Mouse (Mus musculus): ENCODE data around the gene Wdr59. TPM values are rescaled to one million over a fixed set of nuclear protein-coding genes. Genes with fewer than 3 reads are reported as not detected.

Wdr59 gene
- polyA plus RNA-seq, 2 experiments = 1.1 to 2.8 TPM

DNA sequence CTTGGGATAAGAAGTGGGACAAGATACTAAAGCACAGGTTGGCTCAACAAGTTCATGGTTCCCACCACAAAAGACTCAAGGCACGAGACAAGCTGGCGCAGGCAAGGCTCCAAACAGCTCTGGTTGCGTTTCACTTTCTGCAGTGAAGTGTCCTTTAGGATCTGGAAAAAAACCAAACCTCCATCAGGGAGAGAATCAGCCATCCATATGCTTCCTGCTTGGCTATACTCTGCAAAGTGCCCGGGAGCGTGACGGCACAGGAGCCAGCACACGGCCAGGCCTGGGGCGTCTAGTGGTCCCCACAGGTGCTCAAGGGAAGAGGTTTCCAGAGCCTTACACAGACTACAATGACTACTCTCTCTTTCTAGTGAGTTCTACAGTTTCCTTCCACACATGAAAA is 41.2 kb downstream of the Wdr59 start:
- Histone ChIP-seq H3K4me1 (replicated peaks; ENCODE audit: control insufficient read depth in 2 of 2, insufficient read depth in 2 of 2, low read length in 1 of 2) (no peaks in the 10 kb centered on the region), H3K4me3 (ENCODE audit: insufficient read depth in 1 of 2, low read depth in 2 of 2, low read length in 2 of 2) (no peak overlapping the region), H3K27ac (no peak overlapping the region), H3K4me2 (ENCODE audit: low read depth) (no peak overlapping the region), H3K27me3 (ENCODE audit: control insufficient read depth, insufficient read depth, low read length) (no peaks in the 10 kb centered on the region), H3K9me3 (ENCODE audit: control insufficient read depth, low read length) (no peaks in the 10 kb centered on the region), H3K36me3 (replicated peaks; ENCODE audit: control insufficient read depth, insufficient read depth, low read depth) (peaks cover 3% of the 10 kb centered on the region), H3K9ac (replicated peaks) (no peak overlapping the region)
- no peak for ATAC-seq (ENCODE audit: insufficient read depth)
- WGBS (ENCODE audit: insufficient replicate concordance) = 87% methylated on average over 8 of the region's 8 CpGs
- TF ChIP-seq EP300 (IDR thresholded peaks at IDR 0.05; ENCODE audit: low read depth) (no peak), CTCF (IDR thresholded peaks at IDR 0.05; ENCODE audit: low read depth) (no peak)
- no peak for DNase-seq (ENCODE audit: low read depth in 3 of 3, low spot score in 3 of 3)

DNA sequence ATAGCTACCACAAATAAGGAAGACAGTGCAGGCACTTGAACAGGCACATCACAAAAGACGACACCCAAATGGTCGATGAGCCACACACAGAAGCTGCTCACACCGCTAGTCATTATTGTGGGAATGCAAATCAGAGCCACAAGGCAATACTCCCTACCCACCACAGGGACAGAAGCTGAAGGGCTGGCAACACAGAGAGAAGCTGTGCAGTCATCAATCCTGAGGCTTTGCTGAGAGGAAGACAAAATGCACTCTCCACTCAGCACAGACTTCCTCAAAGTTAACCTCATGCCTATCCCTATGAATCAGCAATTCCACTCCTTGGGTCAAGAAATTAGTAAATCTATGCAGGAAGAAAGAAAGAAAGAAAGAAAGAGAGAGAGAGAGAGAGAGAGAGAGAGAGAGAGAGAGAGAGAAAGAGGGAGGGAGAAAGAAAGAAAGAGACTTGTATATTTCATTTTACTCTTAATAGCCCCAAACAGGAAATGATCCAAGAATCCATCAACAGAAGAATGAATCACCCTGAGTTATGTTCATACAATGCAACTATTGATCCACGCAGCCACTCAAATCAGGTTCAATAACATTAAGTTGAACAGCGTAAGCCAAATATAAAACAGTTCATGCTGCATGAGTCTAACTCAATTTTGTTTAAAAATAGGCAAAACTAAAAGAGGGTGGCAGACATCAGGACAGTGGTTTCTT is 44.0 kb downstream of the Wdr59 start:
- no peak overlapping the region for H3K4me3 ChIP-seq (ENCODE audit: insufficient read depth in 1 of 2, low read depth in 2 of 2, low read length in 2 of 2)
- WGBS (ENCODE audit: insufficient replicate concordance) = 68% methylated on average over 5 of the region's 5 CpGs
- ATAC-seq (ENCODE audit: insufficient read depth) (no peak), DNase-seq (ENCODE audit: low read depth in 3 of 3, low spot score in 3 of 3) (no peak)
- no peak for TF ChIP-seq CTCF (IDR thresholded peaks at IDR 0.05; ENCODE audit: low read depth)
- no peak for TF ChIP-seq EP300 (IDR thresholded peaks at IDR 0.05; ENCODE audit: low read depth)
- H3K27ac ChIP-seq = no peak overlapping the region
- no peak overlapping the region for H3K4me2 ChIP-seq (ENCODE audit: low read depth)
- H3K36me3 ChIP-seq (replicated peaks; ENCODE audit: control insufficient read depth, insufficient read depth, low read depth) = no peaks in the 10 kb centered on the region; the same call in none of the 2 replicates
- H3K9me3 ChIP-seq (ENCODE audit: control insufficient read depth, low read length) = no peaks in the 10 kb centered on the region
- H3K27me3 ChIP-seq (ENCODE audit: control insufficient read depth, insufficient read depth, low read length) = no peaks in the 10 kb centered on the region
- no peaks in the 10 kb centered on the region for H3K4me1 ChIP-seq (replicated peaks; ENCODE audit: control insufficient read depth in 2 of 2, insufficient read depth in 2 of 2, low read length in 1 of 2)
- H3K9ac ChIP-seq (replicated peaks) = no peak overlapping the region

- H3K4me2 ChIP-seq (ENCODE audit: low read depth) = no peak overlapping the region
These were observed 50.3 kb downstream of the Wdr59 start for GRCm38 (mm10) chr8:111471526-111472081.

GRCm38 (mm10) chr8:111469013-111469412 is 52.9 kb downstream of the Wdr59 start:
- no peak for DNase-seq (ENCODE audit: low read depth in 3 of 3, low spot score in 3 of 3)
- TF ChIP-seq EP300 (IDR thresholded peaks at IDR 0.05; ENCODE audit: low read depth) = no peak
- TF ChIP-seq CTCF (IDR thresholded peaks at IDR 0.05; ENCODE audit: low read depth) = no peak
- no peak overlapping the region for H3K4me3 ChIP-seq (ENCODE audit: insufficient read depth in 1 of 2, low read depth in 2 of 2, low read length in 2 of 2)
- no peak for ATAC-seq (ENCODE audit: insufficient read depth)
- no peaks in the 10 kb centered on the region for H3K9me3 ChIP-seq (ENCODE audit: control insufficient read depth, low read length)
- no peaks in the 10 kb centered on the region for H3K36me3 ChIP-seq (replicated peaks; ENCODE audit: control insufficient read depth, insufficient read depth, low read depth)
- no peaks in the 10 kb centered on the region for H3K27me3 ChIP-seq (ENCODE audit: control insufficient read depth, insufficient read depth, low read length)
- no peak overlapping the region for H3K27ac ChIP-seq
- no peaks in the 10 kb centered on the region for H3K4me1 ChIP-seq (replicated peaks; ENCODE audit: control insufficient read depth in 2 of 2, insufficient read depth in 2 of 2, low read length in 1 of 2)
- H3K9ac ChIP-seq (replicated peaks) = no peak overlapping the region
- no peak overlapping the region for H3K4me2 ChIP-seq (ENCODE audit: low read depth)
- 73% methylated on average over 6 of the region's 6 CpGs for WGBS (ENCODE audit: insufficient replicate concordance)

More at GRCm38 (mm10) chr8:111471526-111472081, 50.3 kb downstream of the Wdr59 start:
- no peak overlapping the region for H3K9ac ChIP-seq (replicated peaks)
- ATAC-seq (ENCODE audit: insufficient read depth) = no peak
- H3K27ac ChIP-seq = no peak overlapping the region
- H3K36me3 ChIP-seq (replicated peaks; ENCODE audit: control insufficient read depth, insufficient read depth, low read depth) = no peaks in the 10 kb centered on the region
- H3K4me3 ChIP-seq (ENCODE audit: insufficient read depth in 1 of 2, low read depth in 2 of 2, low read length in 2 of 2) = no peak overlapping the region
- no peaks in the 10 kb centered on the region for H3K9me3 ChIP-seq (ENCODE audit: control insufficient read depth, low read length)
- H3K27me3 ChIP-seq (ENCODE audit: control insufficient read depth, insufficient read depth, low read length) = no peaks in the 10 kb centered on the region
- TF ChIP-seq CTCF (IDR thresholded peaks at IDR 0.05; ENCODE audit: low read depth) (no peak), EP300 (IDR thresholded peaks at IDR 0.05; ENCODE audit: low read depth) (no peak)
- WGBS (ENCODE audit: insufficient replicate concordance) = 72% methylated on average over 12 of the region's 12 CpGs
- no peaks in the 10 kb centered on the region for H3K4me1 ChIP-seq (replicated peaks; ENCODE audit: control insufficient read depth in 2 of 2, insufficient read depth in 2 of 2, low read length in 1 of 2)
- no peak for DNase-seq (ENCODE audit: low read depth in 3 of 3, low spot score in 3 of 3)

GRCm38 (mm10) chr8:111465341-111465740 is 56.6 kb downstream of the Wdr59 start:
- Histone ChIP-seq H3K4me1 (replicated peaks; ENCODE audit: control insufficient read depth in 2 of 2, insufficient read depth in 2 of 2, low read length in 1 of 2) (no peaks in the 10 kb centered on the region), H3K36me3 (replicated peaks; ENCODE audit: control insufficient read depth, insufficient read depth, low read depth) (no peaks in the 10 kb centered on the region), H3K4me2 (ENCODE audit: low read depth) (no peak overlapping the region), H3K27me3 (ENCODE audit: control insufficient read depth, insufficient read depth, low read length) (no peaks in the 10 kb centered on the region), H3K27ac (no peak overlapping the region), H3K9me3 (ENCODE audit: control insufficient read depth, low read length) (no peaks in the 10 kb centered on the region), H3K9ac (replicated peaks) (no peak overlapping the region), H3K4me3 (ENCODE audit: insufficient read depth in 1 of 2, low read depth in 2 of 2, low read length in 2 of 2) (no peak overlapping the region)
- ATAC-seq (ENCODE audit: insufficient read depth) (no peak), DNase-seq (ENCODE audit: low read depth in 3 of 3, low spot score in 3 of 3) (no peak)
- no peak for TF ChIP-seq EP300 (IDR thresholded peaks at IDR 0.05; ENCODE audit: low read depth)
- peak; percentile 43 for TF ChIP-seq CTCF (IDR thresholded peaks at IDR 0.05; ENCODE audit: low read depth)
- 57% methylated on average over 1 of the region's 1 CpGs for WGBS (ENCODE audit: insufficient replicate concordance)

Measured in liver, embryonic 14.5 days (tissue).